Mouse (Mus musculus): ENCODE results near the gene Slc33a1.

DNA sequence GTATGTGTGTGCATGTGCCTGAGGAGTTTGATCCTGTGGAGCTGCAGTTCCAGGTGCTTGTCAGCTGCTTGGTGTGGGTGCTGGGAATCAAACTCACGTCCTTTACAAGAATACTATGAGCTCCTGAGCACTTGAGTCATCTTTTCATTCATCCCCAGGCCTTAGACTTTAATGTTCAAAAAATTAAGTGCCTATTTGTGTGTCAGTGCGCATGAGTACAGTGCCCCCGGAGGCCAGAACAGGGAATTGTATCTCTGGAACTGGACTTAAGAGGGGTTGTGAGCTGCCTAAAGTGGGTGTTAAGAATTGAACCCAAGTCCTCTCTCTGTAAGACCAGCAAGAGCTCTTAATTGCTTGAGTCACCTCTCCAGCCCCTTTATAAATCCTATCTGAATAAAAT lies 44.9 kb downstream of the Slc33a1 start:
- TF ChIP-seq CTCF (IDR thresholded peaks at IDR 0.05; ENCODE audit: control insufficient read depth, insufficient read depth, low read length): peak; percentile 50
- no peak for TF ChIP-seq POLR2A (IDR thresholded peaks at IDR 0.05; ENCODE audit: borderline replicate concordance, control insufficient read depth, low read depth, low read length)
